Mouse (Mus musculus) brain, embryonic 14.5 days (tissue): ENCODE data around the gene Shmt2. TPM values are rescaled to one million over a fixed set of nuclear protein-coding genes. Genes with fewer than 3 reads are reported as not detected.

Experiments used
- DNase-seq: peaks from one replicate; pipeline ENCODE4 v3.0.0-alpha.2; 2011; ENCODE audit warnings: low read depth
- CTCF ChIP-seq: fragments of 200-500 bp; IDR thresholded peaks from 2 replicates; pipeline ENCODE4 v1.5.1; 2012; ENCODE audit warnings: inconsistent platforms, mild to moderate bottlenecking, moderate library complexity, borderline replicate concordance; ENCODE audit not compliant: insufficient read depth, insufficient read length; ENCODE audit errors: extremely low read depth
- POLR2A ChIP-seq: fragments of 200-500 bp; IDR thresholded peaks from 2 replicates; pipeline ENCODE4 v1.6.1; 2012; ENCODE audit warnings: mild to moderate bottlenecking, inconsistent platforms, borderline replicate concordance; ENCODE audit not compliant: poor library complexity, insufficient read depth, insufficient read length, severe bottlenecking; ENCODE audit errors: extremely low read depth
- polyA plus RNA-seq: library from polyadenylated mRNA; depleted of rRNA; stranded (reverse); fragments of >200 nt; gene quantifications from 2 replicates; pipeline ENCODE4 v1.2.3, GENCODE M21; 2012; rRNA removed

The Shmt2 gene
- 80.8 and 100 TPM in 2 replicates for polyA plus RNA-seq

DNA sequence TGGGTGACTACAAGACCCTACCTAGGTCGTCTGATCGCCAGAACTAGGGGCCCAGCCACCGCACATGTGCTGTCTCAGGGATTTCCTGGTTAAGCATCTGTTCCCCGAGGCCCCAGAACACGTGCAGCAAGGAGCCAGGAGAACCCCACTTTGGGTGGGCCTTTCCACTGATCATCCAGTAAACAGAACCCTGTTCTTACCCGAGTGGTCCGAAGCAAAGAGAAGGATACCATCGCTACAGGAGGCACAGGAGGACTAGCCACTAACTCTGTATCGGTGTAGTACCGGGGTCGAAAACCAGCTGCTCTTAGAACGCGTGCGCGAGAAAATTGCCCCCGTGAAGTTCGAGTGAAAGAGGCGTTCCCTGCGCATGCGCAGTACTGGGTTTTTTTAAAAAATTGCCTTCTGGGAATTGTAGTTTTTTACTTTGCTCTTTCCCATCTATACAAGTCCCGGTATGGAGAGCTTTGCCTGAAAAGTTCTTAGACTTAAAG, at the start of gene Shmt2:
Gene Shmt2, minus strand, starts transcription at position 357 of the 494 bp plus-strand sequence.
- peak; percentile 97 for DNase-seq
- no peak for TF ChIP-seq CTCF
- no peak for TF ChIP-seq POLR2A

DNA sequence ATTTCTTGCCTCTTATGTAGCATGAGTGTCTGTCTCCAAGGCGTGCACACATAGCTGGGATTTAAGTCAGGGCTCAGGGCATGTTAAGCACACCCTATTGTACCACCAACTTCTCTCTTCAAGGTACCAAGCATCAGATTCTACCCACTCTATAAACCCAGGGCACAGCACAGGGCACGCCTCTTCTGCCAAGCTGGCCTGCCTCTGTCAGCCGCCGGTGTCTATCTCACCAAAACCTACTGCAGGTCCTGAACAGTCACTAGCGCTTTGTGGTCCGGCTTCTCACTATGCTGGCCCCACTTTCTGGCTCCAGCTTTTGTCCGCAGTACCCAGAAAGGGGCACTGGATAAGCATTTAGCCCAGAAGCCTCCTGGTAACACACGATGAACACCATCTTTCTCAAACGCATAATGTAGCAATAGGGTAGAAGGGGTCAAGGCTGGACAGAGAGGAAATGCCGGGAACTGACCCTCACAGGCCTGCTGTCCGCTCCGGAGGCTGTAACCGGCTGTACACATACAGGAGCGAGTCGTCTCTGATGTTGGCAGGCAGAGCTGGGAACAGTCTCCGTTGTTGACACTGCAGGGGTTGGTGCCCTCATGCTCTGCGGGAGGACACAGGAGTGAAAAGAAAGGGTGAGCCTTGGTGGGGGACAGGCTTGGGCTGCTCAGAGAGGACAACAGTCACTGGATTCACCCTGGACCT, 48.8 kb upstream of the Shmt2 start:
- no peak for DNase-seq
- TF ChIP-seq CTCF (no peak), POLR2A (no peak)

DNA sequence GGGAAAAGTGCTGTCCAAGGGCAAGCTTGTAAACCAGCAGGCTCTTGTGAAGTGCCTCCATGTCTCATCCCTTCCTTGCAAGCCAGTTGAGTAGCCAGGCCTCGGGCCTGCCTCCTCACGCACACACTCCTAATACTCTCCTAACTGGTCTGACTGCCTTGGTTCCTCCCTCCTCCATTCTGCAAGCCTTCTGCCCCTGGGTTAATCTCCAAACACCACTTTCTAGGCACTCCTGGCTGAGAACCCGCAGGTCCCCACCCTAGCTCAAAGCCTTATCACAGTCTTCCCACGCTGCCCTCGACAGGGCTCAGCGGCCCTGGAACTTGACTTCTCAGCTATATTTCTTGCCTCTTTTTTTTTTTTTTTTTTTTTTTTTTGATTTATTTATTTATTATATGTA, 48.1 kb upstream of the Shmt2 start:
- DNase-seq, result no peak
- TF ChIP-seq CTCF, result no peak
- no peak for TF ChIP-seq POLR2A

DNA sequence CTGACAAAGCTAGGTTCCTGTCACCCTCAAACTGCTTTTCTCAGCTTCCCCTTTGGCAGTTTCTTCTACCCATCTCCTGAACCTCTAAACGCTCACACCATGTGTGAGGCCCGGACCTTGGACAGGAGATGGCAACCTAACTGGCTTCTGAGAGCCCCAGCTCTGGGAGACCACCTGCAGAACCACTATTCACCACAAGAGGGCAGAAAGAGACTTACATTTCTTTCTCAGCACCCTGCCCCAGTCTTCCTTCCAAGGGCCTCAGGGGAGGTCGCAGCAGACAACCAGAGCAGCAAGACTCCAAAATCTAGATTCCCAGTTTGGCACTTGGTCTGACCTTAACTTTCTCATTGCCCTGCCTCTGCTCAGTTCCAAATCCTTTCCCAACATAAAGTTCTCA, 47.2 kb upstream of the Shmt2 start:
- peak; percentile 81 for DNase-seq
- no peak for TF ChIP-seq POLR2A
- TF ChIP-seq CTCF, result peak; percentile 83

DNA sequence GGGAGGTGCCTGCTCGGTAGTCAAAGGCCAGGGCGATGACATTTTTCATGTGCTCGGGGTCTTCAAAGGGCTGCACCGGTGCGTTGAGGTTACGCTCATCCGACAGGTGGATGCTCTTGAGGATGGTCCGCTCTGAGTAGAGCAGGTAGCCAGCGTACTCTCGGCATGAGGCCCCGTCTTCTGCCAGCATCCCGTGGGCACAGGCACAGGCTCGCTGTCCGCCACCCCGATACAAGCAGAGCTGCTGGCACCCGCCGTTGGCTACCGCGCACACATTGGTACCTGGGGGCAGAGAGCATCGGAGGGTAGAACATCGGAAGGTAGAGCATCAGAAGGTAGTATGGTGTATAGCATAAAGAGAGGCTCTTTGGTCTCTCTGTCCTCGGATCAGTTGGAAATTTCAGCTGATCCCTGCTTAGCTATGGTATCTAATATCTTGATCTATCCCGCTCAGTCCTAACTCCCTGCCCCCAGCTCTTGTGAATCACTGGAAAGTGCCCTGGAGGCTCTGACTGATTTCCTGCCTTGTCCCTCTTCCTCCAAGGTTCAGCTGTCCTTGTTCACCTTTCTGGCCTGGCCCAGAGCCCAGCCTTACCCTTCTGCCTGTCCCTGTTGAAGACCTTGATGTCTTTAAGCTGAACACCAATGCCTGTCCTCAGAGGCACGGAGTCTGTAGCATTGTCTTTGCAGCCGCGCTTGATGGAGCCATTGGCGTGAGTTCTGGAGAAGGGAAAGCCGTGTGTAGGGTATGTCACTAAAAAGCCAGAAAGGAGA, 44.5 kb upstream of the Shmt2 start:
- no peak for DNase-seq

GRCm38 (mm10) chr10:127564301-127564700, 42.1 kb upstream of the Shmt2 start:
- TF ChIP-seq CTCF (no peak), POLR2A (no peak)
- DNase-seq, result no peak

More for the DNA sequence above, 44.5 kb upstream of the Shmt2 start:
- no peak for TF ChIP-seq POLR2A
- no peak for TF ChIP-seq CTCF

- TF ChIP-seq CTCF, result no peak
- no peak for TF ChIP-seq POLR2A
- DNase-seq, result no peak
Observed at GRCm38 (mm10) chr10:127563840-127564239, 41.6 kb upstream of the Shmt2 start.

GRCm38 (mm10) chr10:127561145-127561544, 38.9 kb upstream of the Shmt2 start:
- no peak for DNase-seq

DNA sequence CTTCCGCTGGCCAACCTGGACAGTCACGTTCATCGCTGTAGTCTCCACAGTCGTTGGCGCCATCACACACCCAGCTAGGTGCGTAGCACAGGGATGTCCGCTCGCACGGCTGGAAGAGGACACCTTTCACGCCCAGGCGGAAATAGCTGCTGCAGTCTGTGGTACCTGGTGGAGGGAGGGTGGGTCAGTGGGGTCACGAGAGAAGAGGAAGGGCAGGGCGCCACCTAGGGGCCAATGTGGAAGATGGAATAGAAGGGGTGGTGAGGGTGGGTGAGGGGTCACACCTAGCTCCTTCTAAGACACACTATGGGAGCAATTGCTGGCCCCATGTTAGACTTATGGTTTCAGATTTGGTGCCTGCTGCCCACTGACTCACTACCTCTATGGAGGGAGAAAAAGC, 35.2 kb upstream of the Shmt2 start:
- DNase-seq, result no peak
- TF ChIP-seq CTCF, result peak; percentile 36; the same call in 1 of the 2 replicates
- TF ChIP-seq POLR2A, result no peak

More at GRCm38 (mm10) chr10:127561145-127561544, 38.9 kb upstream of the Shmt2 start:
- TF ChIP-seq CTCF, result peak; percentile 15; the same call in 1 of the 2 replicates
- TF ChIP-seq POLR2A, result no peak

- DNase-seq, result peak; percentile 50
- TF ChIP-seq CTCF (peak; percentile 73), POLR2A (no peak)
Observed at GRCm38 (mm10) chr10:127555703-127556102, 33.5 kb upstream of the Shmt2 start.

GRCm38 (mm10) chr10:127549892-127550291, 27.6 kb upstream of the Shmt2 start:
- TF ChIP-seq POLR2A, result no peak
- no peak for TF ChIP-seq CTCF
- DNase-seq, result no peak
